Mouse (Mus musculus): ENCODE measurements around the gene Mon1b. TPM values are rescaled to one million over a fixed set of nuclear protein-coding genes. Genes with fewer than 3 reads are reported as not detected.

The Mon1b gene
- polyA plus RNA-seq (2014; fragmentation: Illumina TruSeq; extraction: RNeasy Lipid Tissue Mini Kit (QIAGEN cat#74804); ENCODE audit: low read depth, low replicate concordance): 13.7 TPM

GRCm38 (mm10) chr8:113634670-113635591 is at the start of gene Mon1b:
Gene Mon1b (plus strand): TSS chr8:113635587.

GRCm38 (mm10) chr8:113642926-113643325 is 7.5 kb downstream of the Mon1b start, which contains the start of gene Syce1l:
Gene Syce1l (plus strand): TSS chr8:113643213.

Other genes starting within 250 kb of the Mon1b start
- not detected for gene Syce1l, start 7.6 kb downstream of the Mon1b start, polyA plus RNA-seq (2014; fragmentation: Illumina TruSeq; extraction: RNeasy Lipid Tissue Mini Kit (QIAGEN cat#74804); ENCODE audit: low read depth, low replicate concordance)
- 1.2 TPM for gene Adamts18, start 213.2 kb downstream of the Mon1b start, polyA plus RNA-seq (2014; fragmentation: Illumina TruSeq; extraction: RNeasy Lipid Tissue Mini Kit (QIAGEN cat#74804); ENCODE audit: low read depth, low replicate concordance)

Data from sigmoid colon, adult 10 weeks (tissue).